Mouse (Mus musculus) MEL (cell line): ENCODE results near the gene Polr1b. TPM values are rescaled to one million over a fixed set of nuclear protein-coding genes. Genes with fewer than 3 reads are reported as not detected.
A peak's percentile ranks its signal among the peaks of the same experiment; 100 is the strongest.

Experiments
- DNase-seq: peaks from one replicate; pipeline ENCODE4 v3.0.0; 2011; ENCODE audit warnings: low read depth, low spot score
- H3K27ac ChIP-seq: 2 replicates; pipeline ENCODE4 v1.5.1; 2012; ENCODE audit warnings: low read depth, mild to moderate bottlenecking, control low read depth, low read length, moderate library complexity; ENCODE audit not compliant: control insufficient read depth
- H3K27me3 ChIP-seq, 2 experiments: fragments of 150-350 bp in 1 of 2; sonication (generic) in 1 of 2; 2 replicates each; pipeline ENCODE4 v1.6.1; 2012; ENCODE audit warnings: low read length in 2 of 2, mild to moderate bottlenecking in 2 of 2, improper control_type of control experiment in 1 of 2, moderate library complexity in 1 of 2; ENCODE audit not compliant: insufficient read depth in 2 of 2, control insufficient read depth in 1 of 2
- H3K36me3 ChIP-seq, 2 experiments: 2 replicates each; pipeline ENCODE4 v1.6.1; 2012 to 2014; ENCODE audit warnings: low read length in 2 of 2, improper control_type of control experiment in 1 of 2, inconsistent platforms in 1 of 2, mild to moderate bottlenecking in 1 of 2; ENCODE audit not compliant: insufficient read depth in 2 of 2, control insufficient read depth in 1 of 2
- H3K4me1 ChIP-seq, 2 experiments: fragments of 150-350 bp in 1 of 2; sonication (generic) in 1 of 2; 2 replicates each; pipeline ENCODE4 v1.6.1; 2012; ENCODE audit warnings: low read length in 2 of 2, improper control_type of control experiment in 1 of 2, mild to moderate bottlenecking in 1 of 2; ENCODE audit not compliant: insufficient read depth in 2 of 2, control insufficient read depth in 1 of 2
- H3K4me3 ChIP-seq, 2 experiments: fragments of 150-350 bp in 1 of 2; sonication (generic) in 1 of 2; 2 replicates each; pipeline ENCODE4 v1.5.1; 2012; ENCODE audit warnings: low read depth in 2 of 2, low read length in 2 of 2, mild to moderate bottlenecking in 2 of 2, moderate library complexity in 2 of 2, control low read depth in 1 of 2, improper control_type of control experiment in 1 of 2; ENCODE audit not compliant: control insufficient read depth in 1 of 2, insufficient read depth in 1 of 2
- H3K79me2 ChIP-seq: 2 replicates; pipeline ENCODE4 v1.6.1; 2012; ENCODE audit warnings: mild to moderate bottlenecking, low read length, moderate library complexity; ENCODE audit not compliant: control insufficient read depth, poor library complexity, insufficient read depth
- H3K9ac ChIP-seq: 2 replicates; pipeline ENCODE4 v1.6.1; 2012; ENCODE audit warnings: low read depth, mild to moderate bottlenecking, control low read depth, low read length, moderate library complexity; ENCODE audit not compliant: control insufficient read depth, poor library complexity, severe bottlenecking
- H3K9me3 ChIP-seq: fragments of 150-350 bp; sonication (generic); replicated peaks from 2 replicates; pipeline ENCODE4 v1.6.1; 2012; ENCODE audit warnings: mild to moderate bottlenecking, low read length, improper control_type of control experiment, moderate library complexity; ENCODE audit not compliant: insufficient read depth
- CHD2 ChIP-seq: IDR thresholded peaks from 2 replicates; pipeline ENCODE4 v1.6.1; 2011; ENCODE audit warnings: low read length, improper control_type of control experiment
- CTCF ChIP-seq, 3 experiments: IDR thresholded peaks in 2 of 3; conservative IDR thresholded peaks in 1 of 3; 2 replicates each; pipeline ENCODE4 v1.5.1; 2011 to 2012; ENCODE audit warnings: low read length in 3 of 3, low read depth in 2 of 3, mild to moderate bottlenecking in 2 of 3, improper control_type of control experiment in 1 of 3, inconsistent platforms in 1 of 3, mixed read lengths in 1 of 3, moderate library complexity in 1 of 3; ENCODE audit not compliant: control insufficient read depth in 1 of 3, insufficient read depth in 1 of 3, poor library complexity in 1 of 3, severe bottlenecking in 1 of 3
- E2F4 ChIP-seq: IDR thresholded peaks from 2 replicates; pipeline ENCODE4 v1.6.1; 2011; ENCODE audit warnings: low read depth, low read length, improper control_type of control experiment, borderline replicate concordance
- EP300 ChIP-seq, 2 experiments: IDR thresholded peaks; 2 replicates each; pipeline ENCODE4 v1.6.1; 2011; ENCODE audit warnings: improper control_type of control experiment in 2 of 2, low read length in 2 of 2, low read depth in 1 of 2, mild to moderate bottlenecking in 1 of 2
- MAFK ChIP-seq: IDR thresholded peaks from 2 replicates; pipeline ENCODE4 v1.6.1; 2011; ENCODE audit warnings: low read depth, mild to moderate bottlenecking, low read length, improper control_type of control experiment, borderline replicate concordance
- MAX ChIP-seq: IDR thresholded peaks from 2 replicates; pipeline ENCODE4 v1.6.1; 2011; ENCODE audit warnings: low read length, improper control_type of control experiment
- MAZ ChIP-seq: IDR thresholded peaks from 2 replicates; pipeline ENCODE4 v1.6.1; 2012; ENCODE audit warnings: low read depth, mild to moderate bottlenecking, inconsistent platforms, low read length, improper control_type of control experiment
- MEF2A ChIP-seq: IDR thresholded peaks from 2 replicates; pipeline ENCODE4 v1.6.1; 2014; ENCODE audit warnings: low read depth, mild to moderate bottlenecking, inconsistent platforms, low read length, improper control_type of control experiment; ENCODE audit not compliant: poor library complexity, insufficient replicate concordance, severe bottlenecking; ENCODE audit errors: extremely low read depth
- MYB ChIP-seq: IDR thresholded peaks from 2 replicates; pipeline ENCODE4 v1.6.1; 2011; ENCODE audit warnings: mild to moderate bottlenecking, low read depth, low read length, improper control_type of control experiment
- NRF1 ChIP-seq: IDR thresholded peaks from 2 replicates; pipeline ENCODE4 v1.6.1; 2014; ENCODE audit warnings: low read depth, mild to moderate bottlenecking, inconsistent platforms, low read length, improper control_type of control experiment, moderate library complexity; ENCODE audit not compliant: poor library complexity, insufficient read depth, severe bottlenecking
- POLR2A ChIP-seq, 2 experiments: IDR thresholded peaks; 2 replicates each; pipeline ENCODE4 v1.6.1; 2011 to 2012; ENCODE audit warnings: low read length in 2 of 2, mild to moderate bottlenecking in 2 of 2, control low read depth in 1 of 2, improper control_type of control experiment in 1 of 2, low read depth in 1 of 2, moderate library complexity in 1 of 2; ENCODE audit not compliant: control insufficient read depth in 1 of 2, insufficient read depth in 1 of 2, poor library complexity in 1 of 2
- POLR2AphosphoS5 ChIP-seq: IDR thresholded peaks from 2 replicates; pipeline ENCODE4 v1.6.1; 2012; ENCODE audit warnings: low read depth, borderline replicate concordance, mild to moderate bottlenecking, inconsistent platforms, low read length, moderate library complexity, mixed read lengths
- RAD21 ChIP-seq: IDR thresholded peaks from 2 replicates; pipeline ENCODE4 v1.6.1; 2011; ENCODE audit warnings: mild to moderate bottlenecking, low read depth, low read length, improper control_type of control experiment
- SIN3A ChIP-seq: IDR thresholded peaks from 2 replicates; pipeline ENCODE4 v1.6.1; 2012; ENCODE audit warnings: low read length, improper control_type of control experiment, inconsistent platforms
- SMC3 ChIP-seq: IDR thresholded peaks from 2 replicates; pipeline ENCODE4 v1.6.1; 2011; ENCODE audit warnings: low read depth, low read length, improper control_type of control experiment
- TAL1 ChIP-seq: IDR thresholded peaks from 2 replicates; pipeline ENCODE4 v1.6.1; 2012; ENCODE audit warnings: mild to moderate bottlenecking, inconsistent platforms, low read length, moderate library complexity, mixed read lengths
- TBP ChIP-seq: IDR thresholded peaks from 2 replicates; pipeline ENCODE4 v1.8.0; 2011; ENCODE audit warnings: low read depth, low read length, improper control_type of control experiment
- TCF12 ChIP-seq: IDR thresholded peaks from 2 replicates; pipeline ENCODE4 v1.6.1; 2014; ENCODE audit warnings: low read depth, mild to moderate bottlenecking, inconsistent platforms, low read length, improper control_type of control experiment, moderate library complexity
- UBTF ChIP-seq: IDR thresholded peaks from 2 replicates; pipeline ENCODE4 v1.6.1; 2012; ENCODE audit warnings: low read depth, mild to moderate bottlenecking, inconsistent platforms, low read length, improper control_type of control experiment, moderate library complexity, borderline replicate concordance; ENCODE audit not compliant: insufficient read depth
- ZC3H11A ChIP-seq: IDR thresholded peaks from 2 replicates; pipeline ENCODE4 v1.6.1; 2012; ENCODE audit warnings: low read depth, mild to moderate bottlenecking, inconsistent platforms, low read length, improper control_type of control experiment
- ZKSCAN1 ChIP-seq: IDR thresholded peaks from 2 replicates; pipeline ENCODE4 v1.6.1; 2012; ENCODE audit warnings: low read depth, mild to moderate bottlenecking, inconsistent platforms, low read length, improper control_type of control experiment, moderate library complexity
- ZMIZ1 ChIP-seq: IDR thresholded peaks from 2 replicates; pipeline ENCODE4 v1.6.1; 2012; ENCODE audit warnings: low read depth, mild to moderate bottlenecking, inconsistent platforms, low read length, improper control_type of control experiment, moderate library complexity
- ZNF384 ChIP-seq: IDR thresholded peaks from 2 replicates; pipeline ENCODE4 v1.6.1; 2012; ENCODE audit warnings: low read depth, mild to moderate bottlenecking, inconsistent platforms, low read length, improper control_type of control experiment
- polyA plus RNA-seq, 2 experiments: library from polyadenylated mRNA; stranded (reverse) in 1 of 2; unstranded in 1 of 2; fragments of >175 nt in 1 of 2; fragments of >200 nt in 1 of 2; gene quantifications; 2 replicates each; pipeline versions ENCODE4 v1.2.1 to v1.2.4; 2012; ENCODE audit warnings: low replicate concordance in 2 of 2, low read depth in 1 of 2; ENCODE audit not compliant: insufficient read length in 2 of 2, insufficient read depth in 1 of 2, missing spikeins in 1 of 2
- total RNA-seq: library from RNA; depleted of rRNA; stranded (reverse); fragments of 300-350 nt; gene quantifications from 2 replicates; pipeline ENCODE4 v1.2.3, GENCODE M21; 2012

Polr1b gene
- total and polyA plus RNA-seq, 3 experiments: 90.1 to 92.8 TPM; not detected in 1

DNA sequence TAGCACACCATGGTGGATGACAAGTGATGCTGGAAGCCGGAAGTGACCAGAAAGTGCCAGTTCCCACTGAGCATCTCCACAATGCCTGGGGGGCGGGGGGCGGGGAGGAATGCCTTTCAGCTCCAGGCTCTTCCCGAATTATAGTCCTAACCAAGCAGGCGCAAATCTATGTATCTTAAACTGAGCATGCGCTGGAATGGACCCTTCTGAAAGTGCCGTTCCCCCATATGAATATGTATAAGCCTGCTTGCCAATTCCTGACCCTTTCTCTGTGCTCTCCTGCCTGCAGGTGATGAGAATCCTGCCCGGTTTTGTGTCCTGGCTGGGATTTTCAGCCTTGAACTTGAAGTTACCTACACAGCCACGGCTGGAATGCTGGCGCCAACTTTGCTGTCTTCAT lies 72.6 kb downstream of the Polr1b start:
- H3K79me2 ChIP-seq: no peaks in the 10 kb centered on the region
- no peaks in the 10 kb centered on the region for H3K36me3 ChIP-seq
- no peak for DNase-seq
- H3K27me3 ChIP-seq: no peaks in the 10 kb centered on the region; a peak in 1 of 4 replicates
- H3K4me3 ChIP-seq: no peak overlapping the region
- TF ChIP-seq POLR2AphosphoS5: no peak
- TF ChIP-seq MEF2A: no peak
- no peak for TF ChIP-seq E2F4
- no peak for TF ChIP-seq TBP
- TF ChIP-seq POLR2A (IDR thresholded peaks at IDR 0.05; ENCODE audit: control insufficient read depth in 1 of 2, insufficient read depth in 1 of 2, low read depth in 1 of 2, low read length in 2 of 2, poor library complexity in 1 of 2): no peak
- no peak for TF ChIP-seq MAZ
- TF ChIP-seq NRF1: no peak
- TF ChIP-seq TCF12: no peak
- no peak for TF ChIP-seq MAFK
- TF ChIP-seq ZNF384: no peak
- no peak for TF ChIP-seq CHD2
- no peak for TF ChIP-seq TAL1
- no peak for TF ChIP-seq MYB
- TF ChIP-seq RAD21: no peak
- no peak for TF ChIP-seq UBTF
- TF ChIP-seq ZMIZ1: no peak
- no peak for TF ChIP-seq SIN3A
- TF ChIP-seq ZKSCAN1: no peak
- no peak for TF ChIP-seq MAX
- no peak overlapping the region for H3K9ac ChIP-seq
- H3K9me3 ChIP-seq: no peaks in the 10 kb centered on the region
- no peak overlapping the region for H3K27ac ChIP-seq
- no peaks in the 10 kb centered on the region; a peak in 1 of 4 replicates for H3K4me1 ChIP-seq

DNA sequence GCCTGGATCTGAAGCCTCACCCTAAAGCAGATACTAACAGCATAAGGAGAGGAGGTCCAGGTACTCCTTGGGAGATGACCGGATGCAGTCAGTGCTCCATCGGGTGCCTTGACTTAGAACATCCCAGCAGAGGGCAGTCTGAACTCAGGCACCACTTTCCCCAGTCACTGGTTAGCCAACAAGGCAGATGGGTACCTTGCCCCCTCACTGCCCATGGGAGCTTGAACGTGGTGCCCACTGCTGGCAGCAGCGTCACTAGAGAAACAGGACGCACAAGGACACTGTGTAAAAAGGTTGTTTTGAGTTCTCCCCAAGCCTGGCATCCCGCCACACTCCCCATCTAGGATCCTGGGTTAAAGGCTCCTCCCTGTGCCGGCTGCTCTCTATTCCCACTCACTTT lies 73.7 kb downstream of the Polr1b start:
- DNase-seq: no peak
- Histone ChIP-seq H3K27me3 (no peaks in the 10 kb centered on the region; a peak in 1 of 4 replicates), H3K79me2 (no peaks in the 10 kb centered on the region), H3K36me3 (no peaks in the 10 kb centered on the region), H3K9me3 (no peaks in the 10 kb centered on the region), H3K27ac (no peak overlapping the region), H3K9ac (no peak overlapping the region), H3K4me3 (no peak overlapping the region), H3K4me1 (peaks cover 0 to 3% of the 10 kb centered on the region in 2 experiments; a peak in 1 of 4 replicates)
- TF ChIP-seq ZKSCAN1 (no peak), RAD21 (peak; percentile 52), SIN3A (no peak), CTCF (IDR thresholded peaks at IDR 0.05 in 2 of 3, conservative IDR thresholded peaks at IDR 0.05 in 1 of 3; ENCODE audit: control insufficient read depth in 1 of 3, insufficient read depth in 1 of 3, low read depth in 2 of 3, low read length in 3 of 3, poor library complexity in 1 of 3, severe bottlenecking in 1 of 3) (peak in 2 of 3 experiments; percentile 45 to 50; a peak in 4 of 6 replicates), SMC3 (peak; percentile 65), ZC3H11A (peak; percentile 65; the same call in 1 of the 2 replicates), EP300 (IDR thresholded peaks at IDR 0.05; ENCODE audit: low read depth in 1 of 2, low read length in 2 of 2) (no peak)
